Mouse (Mus musculus): Measurements from ENCODE around the gene Scaf8.

Scaf8 gene

GRCm38 (mm10) chr17:3200328-3200727 is 85.6 kb downstream of the Scaf8 start:
- in situ Hi-C loops (cut with MboI; ENCODE audit: low pct_unique_long_range_greater_than_20kb in 1 of 2, low sequenced_read_pairs in 2 of 2, unreplicated experiment in 1 of 2) = no loop called here

GRCm38 (mm10) chr17:3203916-3204315 is 89.1 kb downstream of the Scaf8 start:
- in situ Hi-C loops (cut with MboI; ENCODE audit: low pct_unique_long_range_greater_than_20kb in 1 of 2, low sequenced_read_pairs in 2 of 2, unreplicated experiment in 1 of 2) = no loop called here

GRCm38 (mm10) chr17:3204826-3205405 is 90.1 kb downstream of the Scaf8 start:
- in situ Hi-C loops (cut with MboI; ENCODE audit: low pct_unique_long_range_greater_than_20kb in 1 of 2, low sequenced_read_pairs in 2 of 2, unreplicated experiment in 1 of 2) = no loop called here

- in situ Hi-C loops (cut with MboI; ENCODE audit: low pct_unique_long_range_greater_than_20kb in 1 of 2, low sequenced_read_pairs in 2 of 2, unreplicated experiment in 1 of 2) = no loop called here
Measured at GRCm38 (mm10) chr17:3206527-3207398, 92.0 kb downstream of the Scaf8 start.

GRCm38 (mm10) chr17:3207529-3208240 is 92.9 kb downstream of the Scaf8 start:
- in situ Hi-C loops (cut with MboI; ENCODE audit: low pct_unique_long_range_greater_than_20kb in 1 of 2, low sequenced_read_pairs in 2 of 2, unreplicated experiment in 1 of 2) = no loop called here

- in situ Hi-C loops (cut with MboI; ENCODE audit: low pct_unique_long_range_greater_than_20kb in 1 of 2, low sequenced_read_pairs in 2 of 2, unreplicated experiment in 1 of 2) = no loop called here
Measured at GRCm38 (mm10) chr17:3208471-3208870, 93.7 kb downstream of the Scaf8 start.

GRCm38 (mm10) chr17:3209581-3209980 is 94.8 kb downstream of the Scaf8 start:
- in situ Hi-C loops (cut with MboI; ENCODE audit: low pct_unique_long_range_greater_than_20kb in 1 of 2, low sequenced_read_pairs in 2 of 2, unreplicated experiment in 1 of 2) = no loop called here

GRCm38 (mm10) chr17:3210134-3210533 is 95.4 kb downstream of the Scaf8 start:
- in situ Hi-C loops (cut with MboI; ENCODE audit: low pct_unique_long_range_greater_than_20kb in 1 of 2, low sequenced_read_pairs in 2 of 2, unreplicated experiment in 1 of 2) = no loop called here

- in situ Hi-C loops (cut with MboI; ENCODE audit: low pct_unique_long_range_greater_than_20kb in 1 of 2, low sequenced_read_pairs in 2 of 2, unreplicated experiment in 1 of 2) = no loop called here
Measured at GRCm38 (mm10) chr17:3212105-3212504, 97.3 kb downstream of the Scaf8 start.

GRCm38 (mm10) chr17:3212886-3213285 is 98.1 kb downstream of the Scaf8 start:
- in situ Hi-C loops (cut with MboI; ENCODE audit: low pct_unique_long_range_greater_than_20kb in 1 of 2, low sequenced_read_pairs in 2 of 2, unreplicated experiment in 1 of 2) = no loop called here

GRCm38 (mm10) chr17:3214852-3215251 is 100.1 kb downstream of the Scaf8 start:
- in situ Hi-C loops (cut with MboI; ENCODE audit: low pct_unique_long_range_greater_than_20kb in 1 of 2, low sequenced_read_pairs in 2 of 2, unreplicated experiment in 1 of 2) = no loop called here

- in situ Hi-C loops (cut with MboI; ENCODE audit: low pct_unique_long_range_greater_than_20kb in 1 of 2, low sequenced_read_pairs in 2 of 2, unreplicated experiment in 1 of 2) = no loop called here
Measured at GRCm38 (mm10) chr17:3217023-3217422, 102.3 kb downstream of the Scaf8 start.

GRCm38 (mm10) chr17:3218364-3218763 is 103.6 kb downstream of the Scaf8 start:
- in situ Hi-C loops (cut with MboI; ENCODE audit: low pct_unique_long_range_greater_than_20kb in 1 of 2, low sequenced_read_pairs in 2 of 2, unreplicated experiment in 1 of 2) = no loop called here

GRCm38 (mm10) chr17:3218916-3219315 is 104.1 kb downstream of the Scaf8 start:
- in situ Hi-C loops (cut with MboI; ENCODE audit: low pct_unique_long_range_greater_than_20kb in 1 of 2, low sequenced_read_pairs in 2 of 2, unreplicated experiment in 1 of 2) = no loop called here

- in situ Hi-C loops (cut with MboI; ENCODE audit: low pct_unique_long_range_greater_than_20kb in 1 of 2, low sequenced_read_pairs in 2 of 2, unreplicated experiment in 1 of 2) = no loop called here
Measured at GRCm38 (mm10) chr17:3220201-3220600, 105.4 kb downstream of the Scaf8 start.

- in situ Hi-C loops (cut with MboI; ENCODE audit: low pct_unique_long_range_greater_than_20kb in 1 of 2, low sequenced_read_pairs in 2 of 2, unreplicated experiment in 1 of 2) = no loop called here
Measured at GRCm38 (mm10) chr17:3223071-3223470, 108.3 kb downstream of the Scaf8 start.

GRCm38 (mm10) chr17:3223721-3224120 is 108.9 kb downstream of the Scaf8 start:
- in situ Hi-C loops (cut with MboI; ENCODE audit: low pct_unique_long_range_greater_than_20kb in 1 of 2, low sequenced_read_pairs in 2 of 2, unreplicated experiment in 1 of 2) = no loop called here

- in situ Hi-C loops (cut with MboI; ENCODE audit: low pct_unique_long_range_greater_than_20kb in 1 of 2, low sequenced_read_pairs in 2 of 2, unreplicated experiment in 1 of 2) = no loop called here
Measured at GRCm38 (mm10) chr17:3224383-3225106, 109.8 kb downstream of the Scaf8 start.
